Mouse (Mus musculus) embryonic facial prominence, embryonic 14.5 days (tissue): Measurements from ENCODE around the gene Pitpnc1. TPM values are rescaled to one million over a fixed set of nuclear protein-coding genes. Genes with fewer than 3 reads are reported as not detected.

Source experiments
- ATAC-seq: fragments of 200-750 bp; cut with Nextera tagmentation; 2 replicates; pipeline ENCODE4 v1.8.0; 2017; ENCODE audit warnings: low read depth, moderate number of reproducible peaks, moderate TSS enrichment
- DNase-seq: peaks from one replicate; pipeline ENCODE4 v3.0.0-alpha.2; 2015; ENCODE audit warnings: low spot score
- H3K27ac ChIP-seq: fragments of 300-500 bp; sonication (generic); replicated peaks from 2 replicates; pipeline ENCODE4 v1.5.1; 2014; ENCODE audit warnings: low read depth, mild to moderate bottlenecking, low read length, moderate library complexity
- H3K27me3 ChIP-seq: fragments of 300-500 bp; sonication (generic); replicated peaks from 2 replicates; pipeline ENCODE4 v1.6.1; 2014; ENCODE audit warnings: low read length; ENCODE audit not compliant: control insufficient read depth, insufficient read depth
- H3K36me3 ChIP-seq: fragments of 300-500 bp; sonication (generic); 2 replicates; pipeline ENCODE4 v1.6.1; 2014; ENCODE audit warnings: low read length, mixed read lengths; ENCODE audit not compliant: control insufficient read depth, insufficient read depth
- H3K4me1 ChIP-seq: fragments of 300-500 bp; sonication (generic); 2 replicates; pipeline ENCODE4 v1.6.1; 2014; ENCODE audit warnings: antibody characterized with exemption, low read length; ENCODE audit not compliant: control insufficient read depth, insufficient read depth
- H3K4me2 ChIP-seq: fragments of 300-500 bp; sonication (generic); 2 replicates; pipeline ENCODE4 v1.6.1; 2014; ENCODE audit warnings: low read depth, mild to moderate bottlenecking, low read length, moderate library complexity, mixed read lengths
- H3K4me3 ChIP-seq: fragments of 300-500 bp; sonication (generic); 2 replicates; pipeline ENCODE4 v1.5.1; 2014; ENCODE audit warnings: low read depth, mild to moderate bottlenecking, low read length
- H3K9ac ChIP-seq: fragments of 300-500 bp; sonication (generic); 2 replicates; pipeline ENCODE4 v1.6.1; 2014; ENCODE audit warnings: low read depth, mild to moderate bottlenecking, low read length, moderate library complexity, mixed read lengths
- H3K9me3 ChIP-seq: fragments of 300-500 bp; sonication (generic); 2 replicates; pipeline ENCODE4 v1.6.1; 2016; ENCODE audit warnings: low read length; ENCODE audit not compliant: control insufficient read depth
- whole genome bisulfite sequencing: fragments of 180-500 bp; shearing (Covaris S2); extraction: QIAGEN DNeasy Blood & Tissue Kit; methylation state at CpG from one replicate; pipeline ENCODE4 v1.1.7; 2014; 5-methylcytosine and 5-hydroxymethylcytosine counted together
- polyA plus RNA-seq: library from polyadenylated mRNA; unstranded; fragments of >200 nt; fragmentation: Nextera tagmentation; extraction: Ambion mirVana; gene quantifications from 2 replicates; pipeline ENCODE4 v1.2.1, GENCODE M21; 2014

Pitpnc1 gene
- polyA plus RNA-seq, 1 experiment from 2014 or later, result 20.6 TPM

- Histone ChIP-seq H3K9ac (no peak overlapping the region), H3K9me3 (0 out of 2 replicates have a peak, but pooled peaks cover 7% of the 10 kb centered on the region), H3K27me3 (no peaks in the 10 kb centered on the region), H3K4me1 (0 out of 2 replicates have a peak, but pooled peaks cover 5% of the 10 kb centered on the region), H3K4me2 (no peak overlapping the region), H3K27ac (no peak overlapping the region), H3K4me3 (no peak overlapping the region), H3K36me3 (no peaks in the 10 kb centered on the region)
- DNase-seq, result no peak
- ATAC-seq, result no peak
- WGBS, result 78% methylated on average over 4 of the region's 4 CpGs
Measured at GRCm38 (mm10) chr11:107265861-107266260, 204.6 kb downstream of the Pitpnc1 start.

DNA sequence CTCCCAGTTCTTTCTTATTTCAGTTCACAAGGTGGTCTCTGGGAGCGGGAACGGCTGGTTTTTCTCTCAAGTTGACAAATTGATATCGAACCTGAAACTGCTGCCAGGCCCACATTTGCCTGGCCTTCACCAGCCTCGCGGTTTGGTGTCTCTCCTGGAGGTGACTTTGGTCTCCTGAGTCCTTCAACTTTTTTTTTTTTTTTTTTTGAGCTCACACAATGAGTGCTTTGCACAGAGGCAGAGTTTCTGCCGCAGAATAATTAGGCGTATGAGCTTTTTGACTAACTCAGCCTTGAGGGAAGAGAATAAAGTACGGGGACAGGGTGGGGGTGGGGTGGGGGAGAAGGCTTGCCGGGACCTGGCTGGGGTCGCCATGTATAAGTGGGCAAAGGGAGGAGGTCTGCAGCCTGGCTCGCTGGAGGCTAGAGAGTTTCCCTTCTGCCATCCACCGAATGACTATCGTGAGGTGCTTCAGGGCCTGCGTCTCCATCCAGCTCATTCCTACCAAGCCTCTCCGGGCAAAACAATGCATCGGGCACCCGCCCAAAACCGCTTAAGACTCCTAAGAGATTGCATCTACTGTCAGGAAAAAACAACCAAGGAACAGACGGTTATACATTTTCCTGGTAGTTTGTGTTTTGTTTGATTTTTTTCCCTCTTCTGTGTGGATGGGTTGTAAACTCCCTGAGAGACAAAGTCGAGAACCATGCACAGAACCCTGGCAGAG is 205.4 kb downstream of the Pitpnc1 start:
- Histone ChIP-seq H3K9me3 (0 out of 2 replicates have a peak, but pooled peaks cover 7% of the 10 kb centered on the region), H3K4me2 (peak overlapping the region; percentile 10; the same call in 1 of the 2 replicates), H3K27ac (0 out of 2 replicates have a peak overlapping the region, but pooled peaks have one; percentile 48), H3K4me1 (0 out of 2 replicates have a peak, but pooled peaks cover 5% of the 10 kb centered on the region), H3K27me3 (no peaks in the 10 kb centered on the region), H3K4me3 (no peak overlapping the region), H3K9ac (no peak overlapping the region), H3K36me3 (no peaks in the 10 kb centered on the region)
- DNase-seq, result peak; percentile 50
- WGBS, result 54% methylated on average over 20 of the region's 20 CpGs
- no peak for ATAC-seq

- no peak overlapping the region for H3K27ac ChIP-seq
- no peak overlapping the region for H3K4me2 ChIP-seq
- ATAC-seq, result no peak
- no peaks in the 10 kb centered on the region for H3K36me3 ChIP-seq
- H3K4me3 ChIP-seq, result no peak overlapping the region
- H3K9ac ChIP-seq, result no peak overlapping the region
- DNase-seq, result no peak
- H3K4me1 ChIP-seq, result 0 out of 2 replicates have a peak, but pooled peaks cover 5% of the 10 kb centered on the region
- no peaks in the 10 kb centered on the region for H3K27me3 ChIP-seq
- WGBS, result 68% methylated on average over 9 of the region's 9 CpGs
- H3K9me3 ChIP-seq, result 0 out of 2 replicates have a peak, but pooled peaks cover 7% of the 10 kb centered on the region
Measured at GRCm38 (mm10) chr11:107263838-107264237, 206.7 kb downstream of the Pitpnc1 start.

DNA sequence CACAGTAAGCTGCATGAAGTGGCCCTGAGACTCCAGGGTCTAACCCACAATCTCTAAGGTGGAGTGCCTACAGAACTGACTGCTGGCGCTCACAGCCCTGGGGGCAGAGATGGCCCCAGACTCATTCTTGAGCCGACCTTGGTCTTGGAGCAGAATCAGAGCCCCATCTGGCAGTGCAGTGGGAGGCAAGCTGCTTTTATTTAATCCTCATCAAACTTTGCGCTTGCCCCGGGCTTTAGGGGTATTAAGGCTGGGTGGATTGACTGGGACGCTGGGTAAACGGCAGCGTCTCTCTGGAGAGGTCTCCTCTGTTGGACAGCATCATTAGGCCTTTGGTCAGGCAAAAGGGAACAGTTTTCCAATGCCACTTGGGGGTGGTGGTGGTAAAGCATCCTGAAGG is 211.1 kb downstream of the Pitpnc1 start:
- H3K27me3 ChIP-seq, result no peaks in the 10 kb centered on the region
- no peaks in the 10 kb centered on the region for H3K36me3 ChIP-seq
- H3K4me2 ChIP-seq, result no peak overlapping the region
- H3K9ac ChIP-seq, result no peak overlapping the region
- H3K9me3 ChIP-seq, result no peaks in the 10 kb centered on the region
- H3K4me3 ChIP-seq, result no peak overlapping the region
- ATAC-seq, result no peak
- 74% methylated on average over 7 of the region's 7 CpGs for WGBS
- no peaks in the 10 kb centered on the region for H3K4me1 ChIP-seq
- no peak overlapping the region for H3K27ac ChIP-seq
- DNase-seq, result no peak

- H3K4me2 ChIP-seq, result no peak overlapping the region
- no peaks in the 10 kb centered on the region for H3K27me3 ChIP-seq
- H3K27ac ChIP-seq, result no peak overlapping the region
- no peak overlapping the region for H3K4me3 ChIP-seq
- no peak overlapping the region for H3K9ac ChIP-seq
- WGBS, result 90% methylated on average over 11 of the region's 11 CpGs
- ATAC-seq (no peak), DNase-seq (no peak)
- H3K36me3 ChIP-seq, result peaks cover 18% of the 10 kb centered on the region
- no peaks in the 10 kb centered on the region for H3K4me1 ChIP-seq
- no peaks in the 10 kb centered on the region for H3K9me3 ChIP-seq
Measured at GRCm38 (mm10) chr11:107255185-107255584, 215.3 kb downstream of the Pitpnc1 start.

DNA sequence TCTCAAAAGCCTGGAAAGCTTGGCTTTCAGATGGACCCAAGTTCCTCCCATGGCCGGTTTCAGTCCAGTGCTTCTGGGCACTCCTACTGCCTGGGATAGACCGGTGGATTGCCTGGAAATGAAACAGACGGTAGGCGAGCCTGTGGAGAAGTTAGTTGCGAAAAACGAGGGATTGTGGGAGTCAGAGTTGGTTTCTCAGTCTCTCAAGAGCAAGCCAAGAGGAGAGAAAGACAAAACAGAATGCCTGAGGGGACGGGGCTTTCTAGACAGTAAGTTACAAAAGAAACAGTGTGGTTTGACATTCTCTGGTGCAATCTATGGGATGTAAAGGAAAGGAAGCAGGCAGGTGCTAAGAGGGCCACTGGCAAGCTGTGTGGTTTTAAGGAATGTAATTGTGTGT is 216.3 kb downstream of the Pitpnc1 start:
- Histone ChIP-seq H3K9me3 (no peaks in the 10 kb centered on the region), H3K4me1 (no peaks in the 10 kb centered on the region), H3K27ac (no peak overlapping the region), H3K4me2 (no peak overlapping the region), H3K9ac (no peak overlapping the region), H3K27me3 (no peaks in the 10 kb centered on the region), H3K4me3 (no peak overlapping the region), H3K36me3 (peaks cover 22% of the 10 kb centered on the region)
- ATAC-seq (no peak), DNase-seq (no peak)
- WGBS, result 84% methylated on average over 7 of the region's 7 CpGs

DNA sequence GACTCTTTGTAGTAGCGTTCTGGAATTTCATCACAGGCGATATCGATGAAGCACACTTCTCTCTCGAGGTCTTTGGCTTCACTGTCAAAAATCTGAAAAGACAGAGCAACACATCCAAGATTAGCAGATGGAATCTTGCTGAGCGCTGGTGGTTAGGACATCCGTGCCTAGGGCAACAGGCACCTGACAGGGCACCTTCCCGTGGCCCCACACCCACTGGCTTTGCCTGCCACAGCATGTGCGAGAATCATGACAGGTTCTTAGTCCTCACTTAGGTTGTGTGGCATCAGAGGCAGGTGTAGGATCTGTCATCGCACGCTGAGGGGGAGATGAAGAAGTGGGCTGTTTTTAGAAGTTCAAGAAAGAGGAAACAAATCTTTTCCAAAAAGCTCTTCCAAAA is 218.5 kb downstream of the Pitpnc1 start:
- no peaks in the 10 kb centered on the region for H3K4me1 ChIP-seq
- H3K36me3 ChIP-seq, result peaks cover 31% of the 10 kb centered on the region
- no peak overlapping the region for H3K4me2 ChIP-seq
- H3K4me3 ChIP-seq, result no peak overlapping the region
- no peaks in the 10 kb centered on the region for H3K9me3 ChIP-seq
- H3K27ac ChIP-seq, result no peak overlapping the region
- DNase-seq (peak; percentile 31), ATAC-seq (no peak)
- H3K27me3 ChIP-seq, result no peaks in the 10 kb centered on the region
- no peak overlapping the region for H3K9ac ChIP-seq
- 82% methylated on average over 10 of the region's 10 CpGs for WGBS

DNA sequence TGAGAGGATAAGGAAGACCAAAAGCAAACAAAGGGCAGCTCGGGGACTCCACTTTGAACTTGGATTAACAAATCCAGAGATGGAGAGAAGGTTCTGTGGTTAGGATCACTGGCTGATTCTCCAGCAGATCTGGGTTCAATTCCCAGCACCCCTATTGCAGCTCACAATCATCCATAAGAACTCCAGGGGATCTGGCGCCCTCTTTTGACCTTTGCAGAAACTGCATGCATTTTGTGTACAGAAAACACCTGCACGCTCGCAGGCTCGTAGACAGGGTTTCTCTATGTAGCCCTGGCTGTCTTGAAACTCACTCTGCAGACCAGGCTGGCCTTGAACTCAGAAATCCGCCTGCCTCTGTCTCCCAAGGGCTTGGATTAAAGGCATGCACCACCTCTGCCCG is 219.0 kb downstream of the Pitpnc1 start:
- Histone ChIP-seq H3K27ac (no peak overlapping the region), H3K36me3 (peaks cover 31% of the 10 kb centered on the region), H3K9ac (no peak overlapping the region), H3K4me2 (no peak overlapping the region), H3K4me3 (no peak overlapping the region), H3K4me1 (no peaks in the 10 kb centered on the region), H3K27me3 (no peaks in the 10 kb centered on the region), H3K9me3 (no peaks in the 10 kb centered on the region)
- DNase-seq (no peak), ATAC-seq (no peak)
- WGBS, result 86% methylated on average over 7 of the region's 7 CpGs

- ATAC-seq (no peak), DNase-seq (no peak)
- WGBS, result 91% methylated on average over 8 of the region's 8 CpGs
- Histone ChIP-seq H3K27me3 (no peaks in the 10 kb centered on the region), H3K4me3 (no peak overlapping the region), H3K4me2 (no peak overlapping the region), H3K9ac (no peak overlapping the region), H3K36me3 (peaks cover 31% of the 10 kb centered on the region), H3K9me3 (peaks cover under 1% of the 10 kb centered on the region; the same call in 1 of the 2 replicates), H3K4me1 (no peaks in the 10 kb centered on the region), H3K27ac (no peak overlapping the region)
Measured at GRCm38 (mm10) chr11:107250882-107251281, 219.6 kb downstream of the Pitpnc1 start.
